Mouse (Mus musculus) spleen, adult 2 months (tissue): ENCODE results near the gene Nav2.

Source experiments
- CTCF ChIP-seq: fragments of 200-500 bp; IDR thresholded peaks from 2 replicates; pipeline ENCODE4 v1.5.1; 2011; ENCODE audit warnings: mild to moderate bottlenecking, inconsistent platforms; ENCODE audit not compliant: insufficient read depth, insufficient read length, insufficient replicate concordance; ENCODE audit errors: extremely low read depth
- POLR2A ChIP-seq: fragments of 200-500 bp; IDR thresholded peaks from 2 replicates; pipeline ENCODE4 v1.6.1; 2011; ENCODE audit warnings: low read depth, low read length, inconsistent platforms

DNA sequence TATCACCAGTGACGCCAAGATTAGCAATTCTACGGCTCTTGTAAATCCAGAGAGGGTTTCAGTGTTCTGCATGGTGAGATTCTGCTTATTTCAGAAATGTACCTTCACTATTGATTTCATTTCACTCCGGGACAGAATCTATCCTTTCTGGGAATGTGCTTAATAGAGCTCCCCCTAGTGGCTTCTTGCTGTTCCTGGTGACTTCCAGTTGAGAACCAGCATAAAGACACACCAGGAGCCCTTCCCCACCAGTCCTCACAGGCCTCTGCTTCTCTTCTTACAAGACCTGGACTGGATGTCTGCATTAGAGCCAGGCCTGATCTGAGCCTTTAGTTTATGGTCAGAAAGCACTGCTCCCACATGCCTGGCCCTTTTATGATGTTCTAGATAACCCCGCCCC lies 32.0 kb upstream of the Nav2 start:
- TF ChIP-seq POLR2A = no peak
- TF ChIP-seq CTCF = peak; percentile 19; the same call in 1 of the 2 replicates
